Mouse (Mus musculus): ENCODE data around the gene N4bp3. TPM values are rescaled to one million over a fixed set of nuclear protein-coding genes. Genes with fewer than 3 reads are reported as not detected.
"Not testable (repeated sequence)": the region's sequence is repeated elsewhere in the genome, so short reads cannot be mapped to it uniquely, and the experiment has no call there.

N4bp3 gene
- polyA plus RNA-seq, 1 experiment, result 16.7 TPM

GRCm38 (mm10) chr11:51633721-51634120 is 16.9 kb downstream of the N4bp3 start:
- Histone ChIP-seq H3K27me3 (ENCODE audit: control insufficient read depth, insufficient read depth, low read length) (no peaks in the 10 kb centered on the region), H3K4me1 (ENCODE audit: control insufficient read depth, insufficient read depth, low read length) (peaks cover 2% of the 10 kb centered on the region; the same call in 1 of the 2 replicates), H3K4me3 (replicated peaks; ENCODE audit: insufficient read depth, low read depth, low read length) (no peak overlapping the region), H3K27ac (ENCODE audit: insufficient read depth, low read length) (no peak overlapping the region)
- WGBS, result 89% methylated on average over 3 of the region's 3 CpGs
- no peak for DNase-seq
- TF ChIP-seq CTCF (IDR thresholded peaks at IDR 0.05; ENCODE audit: borderline replicate concordance, insufficient read depth, low read depth, low read length), result no peak
- no peak for TF ChIP-seq POLR2A (IDR thresholded peaks at IDR 0.05; ENCODE audit: borderline replicate concordance, insufficient read depth, low read length)

GRCm38 (mm10) chr11:51633200-51633599 is 17.4 kb downstream of the N4bp3 start:
- not testable (repeated sequence) for H3K4me3 ChIP-seq (replicated peaks; ENCODE audit: insufficient read depth, low read depth, low read length); H3K27me3 ChIP-seq (ENCODE audit: control insufficient read depth, insufficient read depth, low read length); H3K27ac ChIP-seq (ENCODE audit: insufficient read depth, low read length); DNase-seq; H3K4me1 ChIP-seq (ENCODE audit: control insufficient read depth, insufficient read depth, low read length)
- WGBS, result 95% methylated on average over 7 of the region's 7 CpGs

GRCm38 (mm10) chr11:51632130-51632753 is 18.4 kb downstream of the N4bp3 start:
- H3K27ac ChIP-seq (ENCODE audit: insufficient read depth, low read length), result no peak overlapping the region
- DNase-seq, result no peak
- no peaks in the 10 kb centered on the region for H3K27me3 ChIP-seq (ENCODE audit: control insufficient read depth, insufficient read depth, low read length)
- no peak overlapping the region for H3K4me3 ChIP-seq (replicated peaks; ENCODE audit: insufficient read depth, low read depth, low read length)
- H3K4me1 ChIP-seq (ENCODE audit: control insufficient read depth, insufficient read depth, low read length), result peaks cover 9% of the 10 kb centered on the region
- no peak for TF ChIP-seq POLR2A (IDR thresholded peaks at IDR 0.05; ENCODE audit: borderline replicate concordance, insufficient read depth, low read length)
- no peak for TF ChIP-seq CTCF (IDR thresholded peaks at IDR 0.05; ENCODE audit: borderline replicate concordance, insufficient read depth, low read depth, low read length)
- 78% methylated on average over 6 of the region's 6 CpGs for WGBS

GRCm38 (mm10) chr11:51629651-51630314 is 20.9 kb downstream of the N4bp3 start:
- DNase-seq, result no peak
- Histone ChIP-seq H3K4me3 (replicated peaks; ENCODE audit: insufficient read depth, low read depth, low read length) (no peak overlapping the region), H3K27ac (ENCODE audit: insufficient read depth, low read length) (no peak overlapping the region), H3K27me3 (ENCODE audit: control insufficient read depth, insufficient read depth, low read length) (no peaks in the 10 kb centered on the region), H3K4me1 (ENCODE audit: control insufficient read depth, insufficient read depth, low read length) (peaks cover 7% of the 10 kb centered on the region)
- 69% methylated on average over 15 of the region's 15 CpGs for WGBS
- TF ChIP-seq POLR2A (IDR thresholded peaks at IDR 0.05; ENCODE audit: borderline replicate concordance, insufficient read depth, low read length), result no peak
- TF ChIP-seq CTCF (IDR thresholded peaks at IDR 0.05; ENCODE audit: borderline replicate concordance, insufficient read depth, low read depth, low read length), result no peak

GRCm38 (mm10) chr11:51627907-51628306 is 22.7 kb downstream of the N4bp3 start:
- TF ChIP-seq CTCF (IDR thresholded peaks at IDR 0.05; ENCODE audit: borderline replicate concordance, insufficient read depth, low read depth, low read length) (no peak), POLR2A (IDR thresholded peaks at IDR 0.05; ENCODE audit: borderline replicate concordance, insufficient read depth, low read length) (no peak)
- no peak overlapping the region for H3K27ac ChIP-seq (ENCODE audit: insufficient read depth, low read length)
- 68% methylated on average over 8 of the region's 8 CpGs for WGBS
- no peak overlapping the region for H3K4me3 ChIP-seq (replicated peaks; ENCODE audit: insufficient read depth, low read depth, low read length)
- no peaks in the 10 kb centered on the region for H3K27me3 ChIP-seq (ENCODE audit: control insufficient read depth, insufficient read depth, low read length)
- DNase-seq, result no peak
- H3K4me1 ChIP-seq (ENCODE audit: control insufficient read depth, insufficient read depth, low read length), result peaks cover 7% of the 10 kb centered on the region

GRCm38 (mm10) chr11:51627425-51627824 is 23.2 kb downstream of the N4bp3 start:
- 53% methylated on average over 9 of the region's 9 CpGs for WGBS
- peaks cover 7% of the 10 kb centered on the region for H3K4me1 ChIP-seq (ENCODE audit: control insufficient read depth, insufficient read depth, low read length)
- no peak overlapping the region for H3K4me3 ChIP-seq (replicated peaks; ENCODE audit: insufficient read depth, low read depth, low read length)
- no peak for TF ChIP-seq POLR2A (IDR thresholded peaks at IDR 0.05; ENCODE audit: borderline replicate concordance, insufficient read depth, low read length)
- no peak for TF ChIP-seq CTCF (IDR thresholded peaks at IDR 0.05; ENCODE audit: borderline replicate concordance, insufficient read depth, low read depth, low read length)
- peak; percentile 54 to 61 for DNase-seq
- no peak overlapping the region for H3K27ac ChIP-seq (ENCODE audit: insufficient read depth, low read length)
- no peaks in the 10 kb centered on the region for H3K27me3 ChIP-seq (ENCODE audit: control insufficient read depth, insufficient read depth, low read length)

- DNase-seq, result no peak
- WGBS, result 77% methylated on average over 5 of the region's 5 CpGs
- H3K4me1 ChIP-seq (ENCODE audit: control insufficient read depth, insufficient read depth, low read length), result peaks cover 7% of the 10 kb centered on the region
- no peak overlapping the region for H3K27ac ChIP-seq (ENCODE audit: insufficient read depth, low read length)
- no peak for TF ChIP-seq POLR2A (IDR thresholded peaks at IDR 0.05; ENCODE audit: borderline replicate concordance, insufficient read depth, low read length)
- TF ChIP-seq CTCF (IDR thresholded peaks at IDR 0.05; ENCODE audit: borderline replicate concordance, insufficient read depth, low read depth, low read length), result no peak
- no peak overlapping the region for H3K4me3 ChIP-seq (replicated peaks; ENCODE audit: insufficient read depth, low read depth, low read length)
- H3K27me3 ChIP-seq (ENCODE audit: control insufficient read depth, insufficient read depth, low read length), result no peaks in the 10 kb centered on the region
Observed at GRCm38 (mm10) chr11:51625187-51625820, 25.3 kb downstream of the N4bp3 start.

- no peak overlapping the region for H3K27ac ChIP-seq (ENCODE audit: insufficient read depth, low read length)
Observed at GRCm38 (mm10) chr11:51622971-51623491, 27.6 kb downstream of the N4bp3 start.

More at GRCm38 (mm10) chr11:51622971-51623491, 27.6 kb downstream of the N4bp3 start:
- no peak for DNase-seq
- 74% methylated on average over 7 of the region's 7 CpGs for WGBS
- Histone ChIP-seq H3K27me3 (ENCODE audit: control insufficient read depth, insufficient read depth, low read length) (no peaks in the 10 kb centered on the region), H3K4me3 (replicated peaks; ENCODE audit: insufficient read depth, low read depth, low read length) (no peak overlapping the region), H3K4me1 (ENCODE audit: control insufficient read depth, insufficient read depth, low read length) (peaks cover 7% of the 10 kb centered on the region)
- TF ChIP-seq CTCF (IDR thresholded peaks at IDR 0.05; ENCODE audit: borderline replicate concordance, insufficient read depth, low read depth, low read length) (no peak), POLR2A (IDR thresholded peaks at IDR 0.05; ENCODE audit: borderline replicate concordance, insufficient read depth, low read length) (no peak)

Measured in cerebellum, adult 2 months (tissue).